Mouse (Mus musculus) retina, adult 2 months (tissue): Measurements from ENCODE around the gene Clcn5.

Experiments used
- DNase-seq: peaks from one replicate; pipeline ENCODE4 v3.0.0-alpha.2; 2012; ENCODE audit warnings: low read depth, low spot score

Clcn5 gene

DNA sequence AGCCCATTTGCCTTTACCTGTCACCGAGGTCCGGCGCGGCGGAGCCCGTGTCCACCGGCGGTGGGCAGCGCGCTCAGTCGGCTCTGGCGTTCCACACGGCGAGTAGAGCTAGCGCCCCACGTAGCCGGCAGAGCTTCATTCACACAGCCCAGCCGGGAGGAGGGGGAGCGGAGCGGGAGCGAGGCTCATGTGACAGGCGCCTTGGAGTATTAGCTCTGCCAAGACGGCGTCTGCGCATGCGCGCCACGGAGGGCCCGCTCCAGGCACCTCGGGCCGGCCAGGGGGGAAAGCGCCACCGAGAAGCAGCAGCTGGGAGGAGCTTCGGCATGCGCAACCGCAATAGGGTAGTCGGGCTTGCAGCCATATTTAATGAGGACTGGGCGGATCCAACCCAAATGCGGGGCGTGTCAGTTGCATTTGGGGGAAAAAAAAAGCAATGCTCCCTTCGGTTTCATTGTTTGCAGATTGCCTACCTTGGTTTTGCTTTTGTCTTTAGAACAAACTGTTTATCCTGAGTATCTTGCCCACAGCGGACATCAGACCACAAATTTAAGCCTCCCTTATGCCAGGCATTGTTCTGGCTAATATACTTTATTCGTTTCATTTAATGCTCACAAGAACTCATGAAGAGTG, at the start of gene Clcn5:
Clcn5 (minus strand) TSS at position 270 of the 633 bp plus-strand sequence.
- peak; percentile 87 for DNase-seq

- DNase-seq: no peak
These were observed 6.3 kb upstream of the Clcn5 start for GRCm38 (mm10) chrX:7325455-7325854.

DNA sequence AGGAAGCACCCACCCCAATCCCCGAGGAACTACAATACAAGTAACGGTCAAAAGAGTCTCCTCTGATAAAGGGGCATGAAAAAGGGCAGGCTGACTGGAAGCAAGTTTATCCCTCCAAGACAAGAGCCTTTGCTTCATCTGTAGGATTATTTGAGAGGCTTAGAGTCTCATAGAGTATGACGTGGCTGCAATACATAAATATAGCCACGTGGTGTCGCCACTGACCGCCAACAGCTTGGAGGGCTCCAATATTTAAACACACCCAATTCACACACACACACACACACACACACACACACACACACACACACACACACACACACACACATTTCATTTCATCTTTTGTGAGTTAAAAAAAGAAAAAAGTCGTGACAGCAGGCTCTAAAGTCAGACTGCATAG, 3.1 kb upstream of the Clcn5 start:
- peak; percentile 45 for DNase-seq

DNA sequence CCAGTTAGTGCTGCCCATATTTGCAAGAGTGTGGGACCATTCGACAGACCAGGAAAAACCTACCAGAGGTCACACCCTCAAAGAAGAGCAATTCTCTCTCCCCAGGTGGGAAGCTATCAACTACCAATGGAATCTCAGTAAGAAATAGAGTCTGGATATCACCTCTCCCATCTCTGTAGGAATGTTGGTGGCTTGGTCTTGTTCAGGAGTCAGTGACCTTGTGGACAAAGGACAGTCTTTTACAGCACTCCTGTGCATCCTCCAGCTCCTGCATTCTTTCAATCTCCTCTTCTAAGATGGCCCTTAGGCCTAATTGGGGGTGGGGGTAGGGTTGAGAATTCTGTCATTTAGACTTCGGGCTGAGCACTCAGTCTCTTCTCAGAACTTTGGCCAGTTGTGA, 1.4 kb upstream of the Clcn5 start:
- no peak for DNase-seq

GRCm38 (mm10) chrX:7318551-7319025, 570 bp downstream of the Clcn5 start:
- no peak for DNase-seq

DNA sequence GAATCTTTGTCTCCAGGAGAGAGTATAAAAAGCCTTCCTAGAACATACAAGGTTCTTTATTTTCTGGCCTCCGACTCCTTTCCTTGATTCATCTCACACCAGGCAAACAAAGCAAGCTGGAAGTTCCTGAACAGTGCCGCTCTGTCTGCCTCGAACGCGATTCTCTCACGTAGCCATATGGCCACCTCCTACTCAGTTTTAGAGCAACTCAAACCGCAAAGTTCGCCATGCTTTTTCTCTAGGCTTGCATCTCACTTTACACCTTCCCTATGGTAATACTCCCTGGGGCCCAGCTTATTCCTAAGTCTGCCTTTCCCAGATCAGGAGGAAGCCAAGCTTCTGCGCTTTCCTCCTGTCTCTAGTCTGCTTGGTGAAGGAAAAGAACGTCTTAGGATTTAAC, 4.0 kb downstream of the Clcn5 start:
- no peak for DNase-seq

- DNase-seq: no peak
These were observed 4.5 kb downstream of the Clcn5 start for GRCm38 (mm10) chrX:7314645-7315044.

DNA sequence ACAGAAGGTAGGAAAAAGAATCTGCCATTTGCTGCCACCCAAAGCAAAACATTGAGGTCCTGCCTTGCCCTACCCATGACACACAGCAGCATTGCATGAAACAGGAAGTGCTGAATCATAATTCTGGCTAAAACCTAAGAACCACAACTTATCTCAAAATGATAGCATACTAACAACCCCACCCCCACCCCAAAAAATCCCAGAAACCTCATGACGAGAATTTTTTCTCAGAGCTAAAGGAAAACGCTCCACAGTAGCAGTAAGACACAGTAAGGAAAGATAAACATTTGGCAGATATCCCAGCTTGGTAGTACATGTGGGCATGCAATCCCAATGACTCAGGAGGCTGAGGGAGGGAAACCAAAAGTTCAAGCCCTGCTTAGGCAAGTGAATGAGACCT, 10.9 kb downstream of the Clcn5 start:
- no peak for DNase-seq

- DNase-seq: no peak
These were observed 12.3 kb downstream of the Clcn5 start for GRCm38 (mm10) chrX:7306861-7307260.

GRCm38 (mm10) chrX:7292981-7293380, 26.2 kb downstream of the Clcn5 start:
- DNase-seq: no peak

DNA sequence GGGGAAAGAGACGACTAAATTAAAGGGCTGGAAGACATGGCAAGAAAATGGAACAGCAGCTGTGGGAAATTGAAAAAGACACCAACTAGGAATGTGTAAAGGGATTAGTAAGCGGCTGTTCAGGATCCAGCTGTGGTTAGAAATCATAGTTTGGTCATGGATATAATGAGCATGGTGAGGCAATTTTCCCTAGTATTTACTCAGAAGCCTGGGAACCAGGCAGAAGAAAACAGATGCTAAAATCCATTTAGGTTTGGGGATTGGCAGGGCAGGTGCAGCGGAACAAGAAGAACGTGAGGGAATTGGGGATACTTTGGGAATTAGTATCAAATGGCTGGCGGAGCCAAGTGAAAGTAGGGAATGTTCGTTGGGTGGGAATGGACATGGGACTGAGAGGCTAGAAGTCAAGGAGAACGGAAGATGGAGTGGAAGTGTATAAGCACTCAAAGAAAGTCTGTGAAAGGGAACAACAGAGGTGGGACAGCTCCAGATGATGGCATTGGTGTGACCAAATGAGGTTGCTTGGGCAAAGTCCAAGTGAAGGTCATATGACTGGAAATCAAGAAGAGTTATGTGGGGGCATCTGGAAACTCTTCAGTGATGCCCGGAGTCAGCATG, 26.9 kb downstream of the Clcn5 start:
- DNase-seq: no peak

- DNase-seq: no peak
These were observed 30.2 kb downstream of the Clcn5 start for GRCm38 (mm10) chrX:7288976-7289375.

DNA sequence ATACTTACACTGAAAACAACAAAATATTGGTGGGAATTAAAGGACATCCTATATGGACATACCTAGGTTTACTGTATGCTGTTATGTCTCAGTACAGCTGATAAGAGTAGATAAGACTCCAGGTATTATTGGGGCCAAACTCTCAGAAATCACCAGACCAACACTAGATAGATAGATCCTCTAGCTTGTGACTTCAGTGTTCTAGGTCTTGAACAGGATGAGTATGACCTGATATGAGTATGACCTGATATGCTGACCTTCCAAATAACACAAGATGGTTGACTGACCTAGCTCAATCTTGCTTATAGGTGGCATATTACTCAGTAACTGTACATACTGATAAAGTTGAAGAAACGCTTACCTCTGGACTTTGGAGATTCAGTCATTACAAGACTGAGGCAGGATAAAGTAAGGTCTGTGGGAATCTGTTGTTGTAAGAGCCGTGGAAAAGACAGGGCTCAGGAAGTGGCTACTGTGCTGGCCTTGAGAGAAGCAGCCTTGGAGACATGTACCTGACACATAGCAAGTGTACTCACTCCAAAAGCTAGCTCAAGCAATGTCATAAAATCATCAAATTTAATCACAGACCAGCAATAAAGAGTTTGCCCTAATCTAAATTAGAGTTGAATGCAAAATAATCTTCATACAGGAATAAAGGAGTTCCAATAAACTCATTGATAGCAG, 32.0 kb downstream of the Clcn5 start:
- no peak for DNase-seq

DNA sequence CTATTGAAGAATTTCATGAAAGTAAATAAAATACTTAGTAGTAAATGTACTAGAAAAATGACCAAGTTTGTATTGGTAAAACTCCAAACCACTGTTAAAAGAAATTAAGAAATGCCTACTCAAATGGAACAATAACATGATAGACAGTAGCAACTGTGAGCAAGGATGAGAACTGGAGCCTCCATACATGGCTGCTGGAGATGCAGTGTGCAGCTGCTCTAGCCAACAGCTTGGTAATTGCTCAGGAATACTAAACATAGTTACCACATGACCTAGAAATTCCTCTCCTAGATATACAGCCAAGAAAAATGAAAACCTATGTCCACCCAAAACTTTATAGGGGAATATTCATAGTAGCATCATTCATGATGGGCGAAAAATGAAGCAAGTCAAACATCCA, 36.5 kb downstream of the Clcn5 start:
- no peak for DNase-seq

- DNase-seq: no peak
These were observed 39.4 kb downstream of the Clcn5 start for GRCm38 (mm10) chrX:7279722-7280121.

GRCm38 (mm10) chrX:7276564-7276963, 42.6 kb downstream of the Clcn5 start:
- DNase-seq: no peak

DNA sequence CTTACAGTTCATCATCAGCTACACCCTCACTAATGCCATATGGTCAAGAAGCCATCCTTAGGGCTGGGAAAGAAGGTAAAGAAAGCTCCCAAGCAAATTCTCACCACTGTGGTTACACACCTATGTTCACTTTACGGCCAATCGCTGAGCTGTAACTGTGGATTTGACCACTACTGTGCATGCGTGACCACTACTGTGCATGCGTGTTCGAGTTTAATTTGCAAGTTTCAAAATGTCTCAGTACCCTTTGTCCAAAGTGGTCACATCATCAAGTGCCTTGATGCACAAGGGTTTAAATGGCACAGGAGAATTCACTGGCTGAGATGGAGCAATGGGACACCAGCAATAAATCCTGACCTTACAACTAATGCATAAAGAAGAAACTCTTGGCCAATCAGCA, 58.0 kb downstream of the Clcn5 start:
- DNase-seq: no peak

- DNase-seq: no peak
These were observed 58.6 kb downstream of the Clcn5 start for GRCm38 (mm10) chrX:7260400-7261113.

- DNase-seq: no peak
These were observed 59.4 kb downstream of the Clcn5 start for GRCm38 (mm10) chrX:7259718-7260117.

GRCm38 (mm10) chrX:7256022-7256421, 63.1 kb downstream of the Clcn5 start:
- no peak for DNase-seq

DNA sequence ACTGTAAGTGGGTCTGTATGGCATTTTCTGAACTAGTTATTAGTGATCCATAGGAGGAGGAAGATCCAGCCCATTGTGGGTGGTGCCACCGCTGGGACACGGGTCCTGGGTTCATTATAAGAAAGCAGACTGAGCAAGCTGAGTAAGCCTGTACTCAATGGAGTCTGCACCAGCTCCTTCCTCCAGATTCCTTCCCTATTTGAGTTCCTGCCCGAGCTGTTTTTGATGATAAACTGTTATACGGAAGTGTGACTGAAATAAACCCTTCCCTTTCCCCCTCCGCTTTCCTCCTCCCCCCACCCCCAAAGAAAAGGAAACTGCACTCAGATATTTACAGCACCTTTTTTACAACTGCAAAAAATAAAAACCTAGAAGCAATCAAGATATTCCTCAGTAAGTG, 115.1 kb downstream of the Clcn5 start:
- DNase-seq: no peak

DNA sequence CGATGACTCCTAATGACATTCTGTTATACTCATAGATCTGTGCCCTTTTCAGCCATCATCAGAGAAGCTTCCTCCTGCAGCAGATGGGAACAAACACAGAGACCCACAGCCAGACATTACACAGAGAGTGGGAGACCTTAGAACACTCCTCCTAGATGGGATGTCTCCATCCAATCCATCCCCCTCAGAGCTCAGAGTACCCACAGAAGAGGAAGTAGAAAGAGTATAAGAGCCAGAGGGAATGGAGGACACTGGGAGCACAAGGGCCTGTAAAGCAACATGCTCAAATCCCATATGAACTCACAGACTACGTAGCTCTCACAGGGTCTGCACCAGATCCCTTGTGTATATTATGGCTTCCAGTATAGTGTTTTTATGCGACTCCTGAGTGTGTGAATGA, 115.6 kb downstream of the Clcn5 start:
- no peak for DNase-seq
